Mouse (Mus musculus) retina, embryonic 14.5 days (tissue): ENCODE data around the gene Rgs9bp.
"Not testable (repeated sequence)": the region's sequence is repeated elsewhere in the genome, so short reads cannot be mapped to it uniquely, and the experiment has no call there.

Experiments used
- DNase-seq: peaks from one replicate; pipeline ENCODE4 v3.0.0-alpha.2; 2015; ENCODE audit warnings: low spot score

Gene Rgs9bp

DNA sequence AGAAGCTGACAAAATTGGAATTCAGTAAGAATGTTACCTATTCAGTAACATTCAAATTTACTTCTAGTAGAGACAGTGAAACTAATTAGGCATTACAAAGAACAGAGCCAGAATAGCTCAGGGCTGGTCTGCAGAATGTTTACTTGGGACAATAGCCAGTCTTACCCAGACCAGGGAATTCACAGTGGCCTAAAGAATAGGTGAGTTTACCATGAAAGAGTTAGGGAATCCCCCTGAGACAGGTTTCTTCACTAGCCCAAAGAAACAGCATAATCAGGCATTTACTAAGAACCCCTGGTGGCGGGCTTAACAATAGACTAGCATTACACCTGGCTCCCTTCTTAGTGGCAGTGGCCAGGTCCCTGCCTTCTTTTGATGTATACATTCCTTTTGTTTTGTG lies 54.8 kb downstream of the Rgs9bp start:
- not testable (repeated sequence) for DNase-seq

GRCm38 (mm10) chr7:35530026-35530425 lies 55.4 kb downstream of the Rgs9bp start:
- DNase-seq = no peak
